Mouse (Mus musculus) limb, embryonic 10.5 days (tissue): Measurements from ENCODE around the gene H60b. TPM values are rescaled to one million over a fixed set of nuclear protein-coding genes. Genes with fewer than 3 reads are reported as not detected.
"Not testable (repeated sequence)": the region's sequence is repeated elsewhere in the genome, so short reads cannot be mapped to it uniquely, and the experiment has no call there.

Experiments
- DNase-seq: peaks from one replicate; pipeline ENCODE4 v3.0.0-alpha.2; 2017; ENCODE audit warnings: low spot score
- H3K27ac ChIP-seq: fragments of 300-500 bp; sonication (generic); 2 replicates; pipeline ENCODE4 v1.5.1; 2016; ENCODE audit warnings: mild to moderate bottlenecking
- H3K27me3 ChIP-seq: fragments of 300-500 bp; sonication (generic); 2 replicates; pipeline ENCODE4 v1.6.1; 2016; ENCODE audit warnings: low read depth, mild to moderate bottlenecking; ENCODE audit not compliant: poor library complexity, severe bottlenecking
- H3K36me3 ChIP-seq: fragments of 300-500 bp; sonication (generic); 2 replicates; pipeline ENCODE4 v1.6.1; 2016; ENCODE audit warnings: mild to moderate bottlenecking, moderate library complexity
- H3K4me1 ChIP-seq: fragments of 300-500 bp; sonication (generic); 2 replicates; pipeline ENCODE4 v1.6.1; 2016
- H3K4me3 ChIP-seq: fragments of 300-500 bp; sonication (generic); 2 replicates; pipeline ENCODE4 v1.5.1; 2016; ENCODE audit warnings: mild to moderate bottlenecking, moderate library complexity
- H3K9me3 ChIP-seq: fragments of 300-500 bp; sonication (generic); replicated peaks from 2 replicates; pipeline ENCODE4 v1.6.1; 2016; ENCODE audit warnings: mild to moderate bottlenecking
- WGBS: fragments of 180-500 bp; shearing (Covaris S2); methylation state at CpG from one replicate; pipeline ENCODE4 v1.1.7; 2016; 5-methylcytosine and 5-hydroxymethylcytosine counted together
- polyA plus RNA-seq: library from polyadenylated mRNA; unstranded; fragments of >200 nt; fragmentation: Nextera tagmentation; extraction: Ambion mirVana; gene quantifications from 2 replicates; pipeline ENCODE4 v1.2.1, GENCODE M21; 2016

H60b gene
- polyA plus RNA-seq, 1 experiment from 2014 or later = 0.35 TPM

- Histone ChIP-seq H3K27me3 (peaks cover 94% of the 10 kb centered on the region), H3K4me3 (peak overlapping the region; percentile 45), H3K4me1 (peaks cover 33% of the 10 kb centered on the region)
- peak; percentile 70 for DNase-seq
- H3K36me3 ChIP-seq, H3K9me3 ChIP-seq, H3K27ac ChIP-seq: not testable (repeated sequence)
- WGBS = under 1% methylated on average over 38 of the region's 38 CpGs
Observed at GRCm38 (mm10) chr10:22154127-22154526, 4.3 kb upstream of the H60b start.

- WGBS = 10% methylated on average over 3 of the region's 3 CpGs
- H3K4me1 ChIP-seq = peaks cover 28% of the 10 kb centered on the region
- H3K9me3 ChIP-seq = no peaks in the 10 kb centered on the region
- no peak overlapping the region for H3K27ac ChIP-seq
- DNase-seq = no peak
- no peaks in the 10 kb centered on the region for H3K36me3 ChIP-seq
- peaks cover 96% of the 10 kb centered on the region for H3K27me3 ChIP-seq
- no peak overlapping the region for H3K4me3 ChIP-seq
Observed at GRCm38 (mm10) chr10:22154871-22155799, 3.3 kb upstream of the H60b start.

GRCm38 (mm10) chr10:22159131-22159561 lies 760 bp downstream of the H60b start:
- peak; percentile 51 for DNase-seq
- WGBS = under 1% methylated on average over 24 of the region's 24 CpGs
- H3K36me3 ChIP-seq = no peaks in the 10 kb centered on the region
- peaks cover 14% of the 10 kb centered on the region for H3K4me1 ChIP-seq
- no peaks in the 10 kb centered on the region for H3K9me3 ChIP-seq
- H3K27ac ChIP-seq = no peak overlapping the region
- peak overlapping the region; percentile 52 for H3K4me3 ChIP-seq
- H3K27me3 ChIP-seq = peaks cover 83% of the 10 kb centered on the region

DNA sequence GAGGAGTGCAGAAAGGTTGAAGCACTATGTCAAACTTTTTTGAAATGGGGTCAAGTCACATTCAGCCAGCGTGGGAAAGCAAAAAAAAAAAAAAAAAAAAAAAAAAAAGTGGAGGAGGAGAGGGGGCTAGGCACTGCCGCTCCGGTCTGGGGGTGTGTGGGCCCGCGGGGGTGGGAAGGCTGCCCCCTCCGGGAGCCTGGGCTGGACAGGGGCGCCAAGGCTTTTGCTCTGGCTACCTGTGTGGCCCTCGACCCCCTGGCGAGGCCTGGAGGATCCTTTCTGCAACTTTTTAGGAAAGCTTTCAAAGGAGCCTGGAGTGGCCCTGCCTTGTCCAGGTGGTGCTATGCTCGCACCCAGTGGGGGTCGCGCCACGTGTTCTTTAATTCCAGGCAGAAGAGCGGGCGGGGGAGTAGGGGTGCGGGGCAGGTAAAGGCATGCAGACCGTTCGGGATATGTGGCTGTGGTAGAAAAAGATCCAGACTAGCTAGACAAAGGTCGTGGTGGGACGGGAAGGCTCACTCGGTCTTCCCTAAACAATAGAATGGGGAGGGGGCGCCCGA lies 1.3 kb downstream of the H60b start:
- no peak overlapping the region for H3K27ac ChIP-seq
- no peaks in the 10 kb centered on the region for H3K36me3 ChIP-seq
- H3K4me1 ChIP-seq = peaks cover 14% of the 10 kb centered on the region
- DNase-seq = peak; percentile 44
- 0 out of 2 replicates have a peak overlapping the region, but pooled peaks have one; percentile 15 for H3K4me3 ChIP-seq
- 2% methylated on average over 23 of the region's 23 CpGs for WGBS
- H3K9me3 ChIP-seq = no peaks in the 10 kb centered on the region
- peaks cover 78% of the 10 kb centered on the region for H3K27me3 ChIP-seq

GRCm38 (mm10) chr10:22163279-22163678 lies 4.9 kb downstream of the H60b start:
- H3K9me3 ChIP-seq, DNase-seq, H3K36me3 ChIP-seq, H3K27ac ChIP-seq: not testable (repeated sequence)
- H3K27me3 ChIP-seq = peaks cover 42% of the 10 kb centered on the region
- H3K4me1 ChIP-seq = peaks cover 11% of the 10 kb centered on the region
- peak overlapping the region; percentile 21; the same call in 1 of the 2 replicates for H3K4me3 ChIP-seq
- 13% methylated on average over 9 of the region's 9 CpGs for WGBS

DNA sequence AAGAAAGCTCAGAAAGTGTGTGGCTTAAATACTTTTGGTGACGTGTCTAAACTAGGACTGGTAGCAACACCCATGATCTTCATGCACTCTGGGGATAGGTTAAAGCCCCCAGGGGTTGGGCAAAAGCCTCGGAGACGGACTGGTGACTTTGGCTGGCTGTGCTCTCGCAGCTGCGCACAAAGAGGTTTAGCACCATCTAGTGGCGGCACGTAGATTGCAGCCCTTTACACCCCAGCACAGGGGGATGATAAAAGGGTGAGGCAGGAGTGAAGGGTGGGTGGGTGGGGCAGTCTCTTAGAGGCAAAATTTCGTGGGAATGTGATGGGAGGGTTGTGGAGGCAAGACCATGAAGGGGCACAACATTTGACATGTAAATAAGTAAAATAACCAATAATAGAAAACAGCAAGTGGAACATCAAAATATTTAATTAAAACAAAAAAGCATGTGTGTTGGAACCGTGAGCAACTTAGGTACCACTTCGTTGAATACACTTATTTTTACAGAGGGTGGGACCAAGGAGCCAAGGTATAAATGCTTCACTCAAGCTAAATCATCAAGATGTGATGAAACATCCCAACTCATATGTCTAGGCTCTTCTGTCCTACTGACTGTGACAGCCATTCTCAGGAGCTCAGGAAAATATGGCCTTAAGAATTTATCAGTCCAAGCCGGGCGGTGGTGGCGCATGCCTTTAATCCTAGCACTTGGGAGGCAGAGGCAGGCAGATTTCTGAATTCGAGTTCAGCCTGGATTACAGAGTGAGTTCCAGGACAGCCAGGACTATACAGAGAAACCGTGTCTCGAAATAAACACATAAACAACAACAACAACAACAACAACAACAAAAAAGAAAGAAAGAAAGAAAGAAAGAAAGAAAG lies 5.6 kb downstream of the H60b start:
- not testable (repeated sequence) for H3K4me1 ChIP-seq, H3K27ac ChIP-seq, H3K9me3 ChIP-seq, H3K36me3 ChIP-seq
- Histone ChIP-seq H3K27me3 (peaks cover 35% of the 10 kb centered on the region), H3K4me3 (peak overlapping the region; percentile 21; the same call in 1 of the 2 replicates)
- DNase-seq = peak; percentile 62
- 36% methylated on average over 16 of the region's 16 CpGs for WGBS

GRCm38 (mm10) chr10:22165328-22166003 lies 7.1 kb downstream of the H60b start:
- H3K9me3 ChIP-seq, H3K36me3 ChIP-seq, H3K4me3 ChIP-seq, H3K27ac ChIP-seq, DNase-seq, H3K4me1 ChIP-seq: not testable (repeated sequence)
- H3K27me3 ChIP-seq = peaks cover 20% of the 10 kb centered on the region
- 71% methylated on average over 5 of the region's 5 CpGs for WGBS

DNA sequence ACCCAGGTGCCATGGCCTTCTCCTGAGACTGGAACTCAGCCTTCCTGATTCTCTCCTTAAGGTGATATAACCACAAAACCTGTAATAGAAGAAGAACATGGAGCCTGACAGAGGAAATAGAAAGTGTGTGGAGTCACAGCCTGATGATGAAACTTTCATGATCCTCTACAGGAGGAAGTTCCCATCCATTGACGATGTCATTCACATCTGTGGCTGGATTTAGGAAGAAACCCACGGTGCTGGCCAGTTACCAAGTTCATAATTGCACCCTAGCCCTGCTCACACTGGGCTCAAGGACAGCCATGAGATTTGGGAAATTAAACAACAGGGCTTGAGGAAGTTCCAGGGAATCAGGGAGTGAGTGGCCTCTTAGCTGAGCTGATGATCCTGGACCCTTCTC lies 7.6 kb downstream of the H60b start:
- peaks cover 15% of the 10 kb centered on the region for H3K27me3 ChIP-seq
- H3K4me1 ChIP-seq, H3K4me3 ChIP-seq, DNase-seq, H3K36me3 ChIP-seq, H3K27ac ChIP-seq, H3K9me3 ChIP-seq: not testable (repeated sequence)
- WGBS = 86% methylated on average over 2 of the region's 2 CpGs

GRCm38 (mm10) chr10:22167061-22167460 lies 8.7 kb downstream of the H60b start:
- WGBS = 93% methylated on average over 1 of the region's 1 CpGs
- H3K4me3 ChIP-seq, H3K9me3 ChIP-seq, H3K27me3 ChIP-seq, H3K27ac ChIP-seq, H3K36me3 ChIP-seq, DNase-seq, H3K4me1 ChIP-seq: not testable (repeated sequence)

DNA sequence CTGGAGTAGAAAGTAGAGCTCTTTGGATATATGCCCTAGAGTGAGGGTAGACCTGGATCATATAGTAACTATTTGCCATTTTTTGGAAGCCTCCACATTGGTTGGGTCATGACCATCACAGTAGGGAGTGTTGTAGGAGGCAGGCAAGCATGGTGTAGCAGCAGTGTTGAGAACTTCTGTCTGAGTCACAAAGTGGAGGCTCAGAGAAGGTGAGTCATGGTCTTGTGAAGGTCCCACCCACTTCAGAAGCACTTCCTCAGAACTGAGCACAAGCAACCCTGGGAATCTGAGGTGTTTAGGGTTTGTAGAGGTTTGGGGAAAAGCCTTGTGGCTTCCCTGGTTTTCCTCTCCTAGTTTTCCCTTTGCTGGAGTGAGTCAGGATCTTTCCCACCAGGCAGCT lies 10.7 kb downstream of the H60b start:
- not testable (repeated sequence) for H3K27ac ChIP-seq, H3K4me3 ChIP-seq, H3K36me3 ChIP-seq, H3K9me3 ChIP-seq, H3K4me1 ChIP-seq, DNase-seq, H3K27me3 ChIP-seq

DNA sequence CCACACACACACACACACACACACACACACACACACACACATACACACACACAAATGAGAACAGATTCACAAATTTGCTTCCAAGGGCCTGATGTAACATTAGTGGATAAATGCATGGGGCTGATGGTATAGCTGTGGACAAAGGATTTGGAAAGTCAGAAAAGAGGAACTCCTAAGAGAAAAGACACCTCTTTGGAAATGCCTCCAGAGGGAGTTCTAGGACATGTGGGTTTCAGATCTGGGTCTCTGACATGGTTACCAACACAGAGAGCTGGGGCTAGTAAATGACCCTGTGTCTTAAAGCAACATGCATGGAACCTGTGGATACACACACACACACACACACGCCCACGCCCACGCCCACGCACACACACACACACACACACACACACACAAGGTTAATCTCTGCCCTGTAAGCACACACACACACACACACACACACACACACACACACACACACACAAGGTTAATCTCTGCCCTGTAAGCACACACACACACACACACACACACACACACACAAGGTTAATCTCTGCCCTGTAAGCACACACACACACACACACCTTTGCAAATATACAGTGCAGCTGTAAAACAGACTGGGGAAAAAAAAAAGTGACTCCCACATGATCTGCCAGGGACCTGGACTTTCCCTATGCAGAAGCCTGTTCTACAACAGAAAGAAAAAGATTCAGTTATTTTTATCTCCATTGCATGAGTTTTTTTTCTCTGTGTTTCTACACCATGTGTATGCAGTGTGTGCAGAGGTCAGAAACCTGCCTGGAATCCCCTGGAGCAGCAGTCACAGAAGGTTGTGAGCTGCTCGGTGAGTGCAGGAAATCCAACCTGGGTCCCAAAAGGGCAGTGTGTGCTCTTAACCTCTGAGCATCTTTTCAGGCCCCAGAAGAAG lies 14.3 kb downstream of the H60b start:
- not testable (repeated sequence) for H3K27ac ChIP-seq

More for the DNA sequence above, 14.3 kb downstream of the H60b start:
- not testable (repeated sequence) for DNase-seq, H3K36me3 ChIP-seq, H3K27me3 ChIP-seq, H3K9me3 ChIP-seq, H3K4me1 ChIP-seq
- WGBS = 61% methylated on average over 5 of the region's 5 CpGs
- H3K4me3 ChIP-seq = 0 out of 2 replicates have a peak overlapping the region, but pooled peaks have one; percentile 22
